Mouse (Mus musculus) erythroblast, embryonic 14.5 days (primary cell): ENCODE data around the gene Serinc4.

Source experiments
- GATA1 ChIP-seq: IDR thresholded peaks from 2 replicates; pipeline ENCODE4 v1.6.1; 2012; ENCODE audit warnings: low read length, inconsistent platforms, mixed read lengths
- TAL1 ChIP-seq: IDR thresholded peaks from 3 replicates; pipeline ENCODE4 v1.6.1; 2012; ENCODE audit warnings: low read length, inconsistent platforms, mixed read lengths

GRCm38 (mm10) chr2:121434854-121435253 is 21.7 kb downstream of the Serinc4 start:
- TF ChIP-seq TAL1 (no peak), GATA1 (no peak)
